In genomic region chr7:111004136-111004840, GRCm38 (mm10) we compare ENCODE assay signal across 18 mouse cellular contexts. TPM values are rescaled to one million over a fixed set of nuclear protein-coding genes. Genes with fewer than 3 reads are reported as not detected.
DNase-seq lines count a peak whose midpoint lies in the region; ATAC-seq and TF ChIP-seq lines count a peak whose summit lies in the region.
"Had no signal": no experiment of that assay in that cellular context is flagged by ENCODE, and none has a peak within 500 bp of the region (broad histone marks: within the 10 kb centered on the region; RNA-seq: fewer than 3 reads in every experiment).

No protein-coding gene starts in this region.

- intact Hi-C loops in heart, postnatal 25 days (cut with DNase I): no loop called here

- no peak overlapping the region for H3K4me3 ChIP-seq in heart, embryonic 12.5 days
- 0 out of 2 replicates have a peak overlapping the region, but pooled peaks have one; percentile 4 for H3K4me3 ChIP-seq in liver, embryonic 15.5 days (replicated peaks)
- H3K4me3 ChIP-seq in stomach, embryonic 16.5 days (replicated peaks; ENCODE audit: low read length): no peak overlapping the region
- H3K4me3 ChIP-seq in forebrain, postnatal 0 days (ENCODE audit: low read depth, low read length): no peak overlapping the region
- H3K4me3 ChIP-seq: limb, embryonic 13.5 days; midbrain, embryonic 13.5 days had no signal

- no peaks in the 10 kb centered on the region for H3K36me3 ChIP-seq in heart, embryonic 12.5 days
- H3K36me3 ChIP-seq in liver, embryonic 15.5 days (replicated peaks): no peaks in the 10 kb centered on the region
- no peaks in the 10 kb centered on the region for H3K36me3 ChIP-seq in stomach, embryonic 16.5 days (ENCODE audit: control insufficient read depth, insufficient read depth, low read length)
- no peaks in the 10 kb centered on the region for H3K36me3 ChIP-seq in forebrain, postnatal 0 days (ENCODE audit: insufficient read depth)
- H3K36me3 ChIP-seq: limb, embryonic 13.5 days; midbrain, embryonic 13.5 days had no signal

- H3K9me3 ChIP-seq in heart, embryonic 12.5 days (replicated peaks): no peaks in the 10 kb centered on the region
- no peaks in the 10 kb centered on the region for H3K9me3 ChIP-seq in liver, embryonic 15.5 days (replicated peaks)
- no peaks in the 10 kb centered on the region for H3K9me3 ChIP-seq in stomach, embryonic 16.5 days (replicated peaks; ENCODE audit: control insufficient read depth, low read length)
- H3K9me3 ChIP-seq in forebrain, postnatal 0 days (ENCODE audit: low read length): no peaks in the 10 kb centered on the region
- H3K9me3 ChIP-seq: limb, embryonic 13.5 days; midbrain, embryonic 13.5 days had no signal

- no peak for DNase-seq in heart, postnatal 25 days (ENCODE audit: low spot score)
- no peak for DNase-seq in kidney, postnatal 36 days
- no peak for DNase-seq in cerebellum, postnatal 14 days
- no peak for DNase-seq in forebrain, postnatal 0 days
- DNase-seq: adrenal gland, postnatal 25 days; B cell, adult 2 months; cerebellum, adult 11 months; embryo, embryonic 11 days; gastrocnemius, postnatal 25 days; lung, postnatal 10 days; right cerebral cortex, postnatal 25 days; thymus, postnatal 4 days had no signal

- peak; percentile 81; the same call in 1 of the 2 replicates for ATAC-seq in heart, embryonic 12.5 days (ENCODE audit: insufficient number of reproducible peaks, low FRiP score)
- peak; percentile 85 for ATAC-seq in erythroblast, adult 5-6 weeks (replicated peaks; ENCODE audit: low FRiP score, poor library complexity, severe bottlenecking)
- ATAC-seq in liver, embryonic 15.5 days (ENCODE audit: insufficient read depth): peak; percentile 96
- ATAC-seq in stomach, embryonic 16.5 days (ENCODE audit: insufficient read depth, low FRiP score): peak; percentile 37; the same call in 1 of the 2 replicates
- no peak for ATAC-seq in forebrain, postnatal 0 days
- ATAC-seq: midbrain, embryonic 13.5 days had no signal

- H3K4me1 ChIP-seq in heart, embryonic 12.5 days (replicated peaks): peaks cover 15% of the 10 kb centered on the region
- peaks cover 38% of the 10 kb centered on the region for H3K4me1 ChIP-seq in liver, embryonic 15.5 days (replicated peaks)
- H3K4me1 ChIP-seq in stomach, embryonic 16.5 days (ENCODE audit: control insufficient read depth, insufficient read depth, low read length): no peaks in the 10 kb centered on the region
- H3K4me1 ChIP-seq in forebrain, postnatal 0 days (ENCODE audit: insufficient read depth): no peaks in the 10 kb centered on the region
- H3K4me1 ChIP-seq: limb, embryonic 13.5 days; midbrain, embryonic 13.5 days had no signal

- 76% methylated on average over 3 of the region's 3 CpGs for WGBS in heart, embryonic 12.5 days
- WGBS in liver, embryonic 15.5 days (ENCODE audit: insufficient replicate concordance): 42% methylated on average over 3 of the region's 3 CpGs
- 87% methylated on average over 3 of the region's 3 CpGs for WGBS in stomach, embryonic 16.5 days
- WGBS in forebrain, postnatal 0 days: 77% methylated on average over 3 of the region's 3 CpGs

- H3K27ac ChIP-seq in heart, embryonic 12.5 days (ENCODE audit: poor library complexity, severe bottlenecking): no peak overlapping the region
- peak overlapping the region; percentile 85 for H3K27ac ChIP-seq in liver, embryonic 15.5 days (replicated peaks)
- no peak overlapping the region for H3K27ac ChIP-seq in stomach, embryonic 16.5 days (ENCODE audit: low read length)
- no peak overlapping the region for H3K27ac ChIP-seq in forebrain, postnatal 0 days (ENCODE audit: low read depth, low read length)
- H3K27ac ChIP-seq: limb, embryonic 13.5 days; midbrain, embryonic 13.5 days had no signal

- H3K27me3 ChIP-seq in heart, embryonic 12.5 days (replicated peaks): no peaks in the 10 kb centered on the region
- no peaks in the 10 kb centered on the region for H3K27me3 ChIP-seq in liver, embryonic 15.5 days
- H3K27me3 ChIP-seq in stomach, embryonic 16.5 days (ENCODE audit: control insufficient read depth, insufficient read depth, low read length): no peaks in the 10 kb centered on the region
- H3K27me3 ChIP-seq in forebrain, postnatal 0 days (ENCODE audit: insufficient read depth, low read length): no peaks in the 10 kb centered on the region
- H3K27me3 ChIP-seq: limb, embryonic 13.5 days; midbrain, embryonic 13.5 days had no signal

- H3K4me2 ChIP-seq in heart, embryonic 12.5 days: no peak overlapping the region
- peak overlapping the region; percentile 48 for H3K4me2 ChIP-seq in liver, embryonic 15.5 days
- no peak overlapping the region for H3K4me2 ChIP-seq in stomach, embryonic 16.5 days (ENCODE audit: low read depth, low read length)
- no peak overlapping the region for H3K4me2 ChIP-seq in forebrain, postnatal 0 days (ENCODE audit: low read depth)
- H3K4me2 ChIP-seq: limb, embryonic 13.5 days; midbrain, embryonic 13.5 days had no signal

- TF ChIP-seq CTCF in forebrain, postnatal 0 days (IDR thresholded peaks at IDR 0.05; ENCODE audit: low read depth): no peak

- no peak overlapping the region for H3K9ac ChIP-seq in heart, embryonic 12.5 days
- peak overlapping the region; percentile 4; the same call in 1 of the 2 replicates for H3K9ac ChIP-seq in liver, embryonic 15.5 days
- no peak overlapping the region for H3K9ac ChIP-seq in stomach, embryonic 16.5 days (ENCODE audit: low read length)
- H3K9ac ChIP-seq in forebrain, postnatal 0 days: no peak overlapping the region
- H3K9ac ChIP-seq: limb, embryonic 13.5 days; midbrain, embryonic 13.5 days had no signal

RNA-seq across cellular contexts. Expression of gene Mrvi1, which starts 22.0 kb away (rescaled TPM):
- polyA plus RNA-seq in heart, embryonic 12.5 days (2016; fragmentation: Nextera tagmentation; extraction: Ambion mirVana): 5.7 and 8.0 TPM in 2 replicates
- 10 to 100 TPM; 10.6 to 16.1 TPM for total RNA-seq in heart, postnatal 25 days (2021)
- total RNA-seq in erythroblast, adult 5-6 weeks (2015; ENCODE audit: low replicate concordance): 1.0 and 1.7 TPM in 2 replicates
- total RNA-seq in erythroblast, adult 5-6 weeks (2017; ENCODE audit: low replicate concordance): 0.14 and 1.1 TPM in 2 replicates
- 4.0 and 4.3 TPM in 2 replicates for polyA plus RNA-seq in liver, embryonic 15.5 days (2015; fragmentation: Nextera tagmentation; extraction: Ambion mirVana)
- polyA plus RNA-seq in stomach, embryonic 16.5 days (2015; fragmentation: Nextera tagmentation; extraction: Ambion mirVana): 23.1 and 26.5 TPM in 2 replicates
- total RNA-seq in forebrain, postnatal 0 days (2014; rRNA removed): 2.7 and 2.8 TPM in 2 replicates
- 0.25 and 0.44 TPM in 2 replicates for polyA plus RNA-seq in forebrain, postnatal 0 days (2015; fragmentation: Nextera tagmentation; extraction: Ambion mirVana)

RNA-seq across cellular contexts. Expression of gene Ctr9, which starts 24.5 kb away (rescaled TPM):
- polyA plus RNA-seq in heart, embryonic 12.5 days (2016; fragmentation: Nextera tagmentation; extraction: Ambion mirVana): 47.3 and 49.7 TPM in 2 replicates
- total RNA-seq in heart, postnatal 25 days (2021): 10 to 100 TPM; 15.2 to 19.3 TPM
- 12.7 and 17.8 TPM in 2 replicates for total RNA-seq in erythroblast, adult 5-6 weeks (2015; ENCODE audit: low replicate concordance)
- total RNA-seq in erythroblast, adult 5-6 weeks (2017; ENCODE audit: low replicate concordance): 18.9 and 33.3 TPM in 2 replicates
- 21.8 and 22.3 TPM in 2 replicates for polyA plus RNA-seq in liver, embryonic 15.5 days (2015; fragmentation: Nextera tagmentation; extraction: Ambion mirVana)
- 54.4 and 57.3 TPM in 2 replicates for polyA plus RNA-seq in stomach, embryonic 16.5 days (2015; fragmentation: Nextera tagmentation; extraction: Ambion mirVana)
- 60.3 and 61.7 TPM in 2 replicates for total RNA-seq in forebrain, postnatal 0 days (2014; rRNA removed)
- polyA plus RNA-seq in forebrain, postnatal 0 days (2015; fragmentation: Nextera tagmentation; extraction: Ambion mirVana): 45.1 and 59.8 TPM in 2 replicates
